Mouse (Mus musculus) hindbrain, embryonic 10.5 days (tissue): ENCODE data around the gene Nrxn2. TPM values are rescaled to one million over a fixed set of nuclear protein-coding genes. Genes with fewer than 3 reads are reported as not detected.

Experiments used
- DNase-seq: peaks from one replicate; pipeline ENCODE4 v3.0.0-alpha.2; 2017; ENCODE audit warnings: low spot score
- H3K27ac ChIP-seq: fragments of 300-500 bp; sonication (generic); 2 replicates; pipeline ENCODE4 v1.5.1; 2016; ENCODE audit warnings: mild to moderate bottlenecking, moderate library complexity
- H3K27me3 ChIP-seq: fragments of 300-500 bp; sonication (generic); 2 replicates; pipeline ENCODE4 v1.6.1; 2016; ENCODE audit warnings: mild to moderate bottlenecking; ENCODE audit not compliant: poor library complexity, insufficient read depth, severe bottlenecking
- H3K36me3 ChIP-seq: fragments of 300-500 bp; sonication (generic); 2 replicates; pipeline ENCODE4 v1.6.1; 2016; ENCODE audit warnings: mild to moderate bottlenecking, moderate library complexity
- H3K4me1 ChIP-seq: fragments of 300-500 bp; sonication (generic); replicated peaks from 2 replicates; pipeline ENCODE4 v1.6.1; 2016; ENCODE audit warnings: mild to moderate bottlenecking
- H3K4me3 ChIP-seq: fragments of 300-500 bp; sonication (generic); 2 replicates; pipeline ENCODE4 v1.5.1; 2016; ENCODE audit warnings: mild to moderate bottlenecking, moderate library complexity
- H3K9me3 ChIP-seq: fragments of 300-500 bp; sonication (generic); 2 replicates; pipeline ENCODE4 v1.6.1; 2016; ENCODE audit warnings: mild to moderate bottlenecking, moderate library complexity
- WGBS: fragments of 180-500 bp; shearing (Covaris S2); methylation state at CpG from one replicate; pipeline ENCODE4 v1.1.7; 2016; 5-methylcytosine and 5-hydroxymethylcytosine counted together
- polyA plus RNA-seq: library from polyadenylated mRNA; unstranded; fragments of >200 nt; fragmentation: Nextera tagmentation; extraction: Ambion mirVana; gene quantifications from 2 replicates; pipeline ENCODE4 v1.2.1, GENCODE M21; 2016

Nrxn2 gene
- polyA plus RNA-seq, 1 experiment from 2014 or later: 13.2 TPM

DNA sequence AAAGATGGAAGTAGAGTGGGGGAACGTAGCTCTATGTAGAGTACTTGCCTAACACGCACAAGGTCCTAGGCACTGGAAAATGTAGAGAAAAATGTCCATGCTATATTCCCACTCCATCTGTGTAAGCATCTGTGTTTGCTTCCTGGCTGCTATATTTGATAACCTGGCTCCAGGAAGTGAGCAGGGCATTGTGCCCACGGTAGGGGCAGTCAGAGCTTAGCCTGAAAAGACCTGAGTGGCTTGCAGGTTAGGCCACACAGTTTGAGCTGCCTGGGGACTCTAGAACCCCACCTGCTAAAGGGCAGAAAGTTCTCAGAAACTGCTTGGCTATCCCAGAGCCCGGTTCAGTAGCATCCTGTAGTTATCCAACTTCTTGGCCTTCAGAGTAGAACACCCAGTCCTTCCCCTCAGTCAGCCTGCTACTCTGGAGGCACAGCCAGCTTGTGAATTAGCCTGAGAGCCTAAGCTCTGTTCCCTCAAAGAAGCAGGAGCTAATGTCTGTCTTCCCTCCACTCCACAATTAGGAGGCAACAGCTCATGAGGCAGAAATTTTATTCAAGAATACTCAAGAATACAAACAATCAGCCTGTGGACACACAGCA lies 36.1 kb upstream of the Nrxn2 start:
- H3K27ac ChIP-seq: no peak overlapping the region
- H3K4me1 ChIP-seq: peaks cover 44% of the 10 kb centered on the region
- H3K9me3 ChIP-seq: no peaks in the 10 kb centered on the region
- no peak for DNase-seq
- 0 out of 2 replicates have a peak, but pooled peaks cover 9% of the 10 kb centered on the region for H3K27me3 ChIP-seq
- peaks cover 36% of the 10 kb centered on the region for H3K36me3 ChIP-seq
- H3K4me3 ChIP-seq: no peak overlapping the region
- WGBS: 85% methylated on average over 4 of the region's 4 CpGs

DNA sequence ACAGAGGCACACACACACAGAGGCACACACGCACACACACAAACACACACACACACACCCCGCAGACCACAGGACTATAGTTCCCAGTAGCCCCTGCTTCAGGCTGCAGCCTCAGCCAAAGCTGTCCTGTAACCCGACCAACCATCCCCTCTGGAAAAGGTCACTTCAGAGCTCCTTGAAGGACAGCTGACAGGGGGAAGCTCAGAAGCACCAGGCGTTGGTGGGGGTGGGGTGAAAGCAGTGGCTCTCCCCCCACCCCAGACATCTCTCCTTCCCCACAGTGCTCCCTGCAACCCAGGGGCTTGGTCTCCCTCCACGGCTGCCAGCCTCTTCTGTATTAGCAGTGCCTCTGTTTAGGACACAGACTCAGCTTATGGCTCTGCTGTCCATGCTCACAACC lies 35.1 kb upstream of the Nrxn2 start:
- H3K27ac ChIP-seq: peak overlapping the region; percentile 72
- no peak overlapping the region for H3K4me3 ChIP-seq

DNA sequence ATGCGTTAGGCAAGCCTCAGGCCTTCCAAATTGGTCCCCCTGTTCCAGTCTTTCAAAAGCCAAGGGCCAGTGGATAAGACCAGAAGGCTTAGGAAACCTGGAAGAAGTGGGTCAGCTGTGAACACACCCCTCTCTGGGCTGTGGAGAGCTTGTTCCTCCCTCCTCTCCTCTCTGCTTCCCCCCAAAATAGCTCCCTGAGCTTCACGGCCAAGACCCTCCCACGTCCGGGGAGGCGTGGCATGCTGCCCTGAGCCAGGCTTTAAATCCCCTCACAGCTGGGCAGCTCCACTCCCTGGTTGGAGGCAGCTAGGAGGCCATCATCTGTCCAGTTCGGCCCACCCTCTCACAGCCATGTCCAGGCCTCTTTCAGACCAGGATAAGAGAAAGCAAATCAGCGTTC lies 34.4 kb upstream of the Nrxn2 start, which contains the start of gene Pygm:
Gene Pygm (plus strand): TSS at position 272 of the 400 bp plus-strand sequence.
- 22% methylated on average over 7 of the region's 7 CpGs for WGBS
- DNase-seq: no peak

More for the DNA sequence above, 35.1 kb upstream of the Nrxn2 start:
- WGBS: 43% methylated on average over 5 of the region's 5 CpGs
- H3K4me1 ChIP-seq: peaks cover 41% of the 10 kb centered on the region
- no peak for DNase-seq
- H3K27me3 ChIP-seq: peaks cover 19% of the 10 kb centered on the region; the same call in 1 of the 2 replicates
- no peaks in the 10 kb centered on the region for H3K9me3 ChIP-seq
- H3K36me3 ChIP-seq: peaks cover 25% of the 10 kb centered on the region

DNA sequence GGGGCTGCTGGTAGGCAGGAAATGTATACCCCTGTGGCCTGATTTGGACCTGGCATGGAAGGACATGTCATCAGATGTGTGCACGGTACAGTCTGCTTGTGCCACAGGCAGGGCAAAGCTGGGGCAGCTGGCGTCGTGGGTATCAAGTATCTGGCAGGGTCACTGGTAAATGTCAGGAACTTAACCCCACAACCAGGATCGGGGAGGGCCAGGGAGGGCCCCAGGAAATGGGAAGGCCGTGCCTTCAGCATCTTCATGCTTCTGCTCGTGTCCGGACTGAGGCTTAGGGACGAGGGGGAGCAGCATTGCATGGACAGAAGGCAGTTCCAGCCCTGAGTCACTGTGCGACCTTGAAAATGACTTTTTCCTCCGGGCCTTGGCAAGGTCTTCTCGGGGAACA lies 33.6 kb upstream of the Nrxn2 start:
- Histone ChIP-seq H3K4me1 (peaks cover 52% of the 10 kb centered on the region), H3K27me3 (peaks cover 33% of the 10 kb centered on the region; the same call in 1 of the 2 replicates), H3K27ac (no peak overlapping the region), H3K36me3 (peaks cover 11% of the 10 kb centered on the region; the same call in 1 of the 2 replicates), H3K9me3 (no peaks in the 10 kb centered on the region), H3K4me3 (no peak overlapping the region)
- WGBS: 82% methylated on average over 11 of the region's 11 CpGs
- no peak for DNase-seq

More for the DNA sequence above, 34.4 kb upstream of the Nrxn2 start, which contains the start of gene Pygm:
- peaks cover 44% of the 10 kb centered on the region for H3K4me1 ChIP-seq
- H3K27me3 ChIP-seq: peaks cover 26% of the 10 kb centered on the region; the same call in 1 of the 2 replicates
- peaks cover 19% of the 10 kb centered on the region for H3K36me3 ChIP-seq
- H3K9me3 ChIP-seq: no peaks in the 10 kb centered on the region
- H3K4me3 ChIP-seq: no peak within 1 kb of the TSS
- H3K27ac ChIP-seq: peak within 1 kb of the TSS; percentile 72

DNA sequence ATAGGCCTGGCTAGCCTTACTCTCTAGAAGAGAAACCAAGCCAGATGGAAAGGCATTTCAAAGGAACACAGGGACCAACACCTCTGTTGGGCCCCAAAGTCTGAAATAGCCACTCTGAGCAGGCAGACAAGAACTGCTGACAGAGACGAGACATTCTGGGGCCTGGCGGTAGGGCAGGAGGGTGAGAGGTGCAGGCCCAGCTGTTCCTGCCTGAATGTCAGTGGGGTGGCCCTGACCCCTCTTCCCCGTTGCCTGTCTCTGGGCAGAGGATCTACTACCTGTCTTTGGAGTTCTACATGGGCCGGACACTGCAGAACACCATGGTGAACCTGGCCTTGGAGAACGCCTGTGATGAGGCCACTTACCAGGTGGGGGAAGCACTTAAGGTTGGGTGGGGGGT lies 33.1 kb upstream of the Nrxn2 start:
- WGBS: 80% methylated on average over 5 of the region's 5 CpGs
- H3K4me1 ChIP-seq: peaks cover 57% of the 10 kb centered on the region
- no peaks in the 10 kb centered on the region for H3K9me3 ChIP-seq
- H3K4me3 ChIP-seq: no peak overlapping the region
- H3K27me3 ChIP-seq: peaks cover 33% of the 10 kb centered on the region; the same call in 1 of the 2 replicates
- no peak overlapping the region for H3K27ac ChIP-seq
- DNase-seq: no peak
- H3K36me3 ChIP-seq: peaks cover 9% of the 10 kb centered on the region; the same call in 1 of the 2 replicates

DNA sequence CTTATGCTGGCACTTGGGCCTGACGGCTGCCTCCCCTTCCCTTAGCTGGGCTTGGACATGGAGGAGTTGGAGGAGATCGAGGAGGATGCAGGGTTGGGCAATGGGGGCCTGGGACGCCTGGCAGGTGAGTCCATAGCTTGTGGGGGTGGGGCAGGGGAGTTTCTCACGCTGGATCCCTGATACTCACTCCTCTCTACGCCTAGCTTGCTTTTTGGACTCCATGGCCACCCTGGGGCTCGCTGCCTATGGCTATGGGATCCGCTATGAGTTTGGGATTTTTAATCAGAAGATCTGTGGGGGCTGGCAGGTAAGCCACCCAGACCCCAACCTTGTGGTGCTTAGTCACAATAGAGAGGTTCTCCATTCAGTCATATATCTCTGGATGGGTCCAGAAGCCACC lies 32.7 kb upstream of the Nrxn2 start:
- Histone ChIP-seq H3K27me3 (peaks cover 33% of the 10 kb centered on the region; the same call in 1 of the 2 replicates), H3K27ac (0 out of 2 replicates have a peak overlapping the region, but pooled peaks have one; percentile 16), H3K4me1 (peaks cover 60% of the 10 kb centered on the region), H3K9me3 (no peaks in the 10 kb centered on the region), H3K36me3 (peaks cover 5% of the 10 kb centered on the region; the same call in 1 of the 2 replicates), H3K4me3 (no peak overlapping the region)
- no peak for DNase-seq
- WGBS: 82% methylated on average over 7 of the region's 7 CpGs

DNA sequence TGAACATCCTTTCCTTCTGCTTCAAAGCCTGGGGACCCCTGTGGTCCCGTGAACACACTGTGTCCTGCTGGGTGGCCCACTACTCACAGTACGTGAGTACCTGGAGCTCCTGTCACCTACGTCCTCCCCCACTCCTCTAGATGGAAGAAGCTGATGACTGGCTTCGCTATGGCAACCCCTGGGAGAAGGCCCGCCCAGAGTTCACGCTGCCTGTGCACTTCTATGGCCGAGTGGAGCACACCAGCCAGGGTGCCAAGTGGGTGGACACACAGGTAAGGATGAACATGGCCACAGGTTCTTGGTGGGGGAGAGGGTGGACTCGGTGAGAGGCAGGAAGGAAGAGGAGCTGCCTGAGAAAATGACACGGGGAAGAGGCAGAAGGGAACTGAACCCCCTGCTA lies 32.3 kb upstream of the Nrxn2 start:
- Histone ChIP-seq H3K27me3 (peaks cover 33% of the 10 kb centered on the region; the same call in 1 of the 2 replicates), H3K4me1 (peaks cover 60% of the 10 kb centered on the region), H3K27ac (0 out of 2 replicates have a peak overlapping the region, but pooled peaks have one; percentile 16), H3K4me3 (no peak overlapping the region), H3K36me3 (0 out of 2 replicates have a peak, but pooled peaks cover under 1% of the 10 kb centered on the region), H3K9me3 (no peaks in the 10 kb centered on the region)
- WGBS: 64% methylated on average over 9 of the region's 9 CpGs
- DNase-seq: no peak

DNA sequence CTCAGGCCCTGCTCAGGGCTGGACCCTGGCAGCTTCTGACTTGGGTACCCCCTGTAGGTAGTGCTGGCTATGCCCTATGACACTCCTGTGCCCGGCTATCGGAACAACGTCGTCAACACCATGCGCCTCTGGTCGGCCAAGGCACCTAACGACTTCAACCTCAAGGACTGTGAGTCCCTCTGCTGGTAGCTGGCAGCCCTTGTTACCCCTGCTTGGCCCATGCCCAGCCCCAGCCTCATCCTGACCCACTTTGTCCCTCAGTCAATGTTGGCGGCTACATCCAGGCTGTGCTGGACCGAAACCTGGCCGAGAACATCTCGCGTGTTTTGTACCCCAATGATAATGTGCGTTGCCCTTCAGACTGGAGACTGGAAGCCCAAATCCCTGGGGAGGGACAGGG lies 30.5 kb upstream of the Nrxn2 start:
- WGBS: 88% methylated on average over 13 of the region's 13 CpGs

DNA sequence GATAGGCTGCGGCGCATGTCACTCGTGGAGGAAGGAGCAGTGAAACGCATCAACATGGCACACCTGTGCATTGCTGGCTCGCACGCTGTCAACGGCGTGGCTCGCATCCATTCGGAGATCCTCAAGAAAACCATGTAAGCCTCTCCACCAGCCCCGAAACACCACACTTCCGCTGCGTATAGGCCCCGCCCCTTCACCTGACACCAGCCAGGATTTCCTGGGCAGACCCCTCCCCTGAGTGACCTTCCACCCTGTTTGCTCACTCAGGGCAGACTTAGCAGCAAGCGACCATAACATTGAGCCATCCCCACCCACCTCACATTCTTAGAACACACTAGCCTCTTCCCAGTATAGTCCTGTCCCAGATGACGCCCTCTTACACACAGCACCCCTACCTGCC lies 28.7 kb upstream of the Nrxn2 start:
- Histone ChIP-seq H3K4me1 (peaks cover 39% of the 10 kb centered on the region), H3K27me3 (peaks cover 33% of the 10 kb centered on the region; the same call in 1 of the 2 replicates), H3K9me3 (no peaks in the 10 kb centered on the region), H3K36me3 (peaks cover 5% of the 10 kb centered on the region; the same call in 1 of the 2 replicates), H3K4me3 (peak overlapping the region; percentile 46), H3K27ac (no peak overlapping the region)
- DNase-seq: no peak
- 4% methylated on average over 16 of the region's 16 CpGs for WGBS

More for the DNA sequence above, 30.5 kb upstream of the Nrxn2 start:
- peaks cover 5% of the 10 kb centered on the region; the same call in 1 of the 2 replicates for H3K36me3 ChIP-seq
- no peaks in the 10 kb centered on the region for H3K9me3 ChIP-seq
- no peak overlapping the region for H3K27ac ChIP-seq
- H3K4me3 ChIP-seq: no peak overlapping the region
- no peak for DNase-seq
- H3K27me3 ChIP-seq: peaks cover 33% of the 10 kb centered on the region; the same call in 1 of the 2 replicates
- peaks cover 56% of the 10 kb centered on the region for H3K4me1 ChIP-seq

DNA sequence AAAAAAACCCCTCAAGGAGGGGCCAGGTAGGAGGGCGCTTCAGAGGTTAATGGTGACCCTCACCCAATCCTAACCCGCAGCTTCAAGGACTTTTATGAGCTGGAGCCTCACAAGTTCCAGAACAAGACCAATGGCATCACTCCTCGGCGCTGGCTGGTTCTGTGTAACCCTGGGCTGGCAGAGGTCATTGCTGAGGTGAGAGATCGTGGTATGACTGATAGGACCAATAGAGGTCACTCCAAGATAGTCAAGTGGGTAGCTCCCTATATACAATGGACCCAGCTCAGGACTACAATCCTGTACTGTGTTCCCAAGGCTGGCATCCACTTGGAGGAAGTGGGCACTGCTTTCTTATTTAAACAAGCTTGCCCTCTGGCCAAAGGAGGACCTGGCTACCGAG lies 28.3 kb upstream of the Nrxn2 start:
- Histone ChIP-seq H3K27ac (no peak overlapping the region), H3K36me3 (peaks cover 5% of the 10 kb centered on the region; the same call in 1 of the 2 replicates), H3K27me3 (peaks cover 33% of the 10 kb centered on the region; the same call in 1 of the 2 replicates), H3K4me1 (peaks cover 34% of the 10 kb centered on the region), H3K9me3 (no peaks in the 10 kb centered on the region), H3K4me3 (no peak overlapping the region)
- WGBS: 62% methylated on average over 6 of the region's 6 CpGs
- no peak for DNase-seq

DNA sequence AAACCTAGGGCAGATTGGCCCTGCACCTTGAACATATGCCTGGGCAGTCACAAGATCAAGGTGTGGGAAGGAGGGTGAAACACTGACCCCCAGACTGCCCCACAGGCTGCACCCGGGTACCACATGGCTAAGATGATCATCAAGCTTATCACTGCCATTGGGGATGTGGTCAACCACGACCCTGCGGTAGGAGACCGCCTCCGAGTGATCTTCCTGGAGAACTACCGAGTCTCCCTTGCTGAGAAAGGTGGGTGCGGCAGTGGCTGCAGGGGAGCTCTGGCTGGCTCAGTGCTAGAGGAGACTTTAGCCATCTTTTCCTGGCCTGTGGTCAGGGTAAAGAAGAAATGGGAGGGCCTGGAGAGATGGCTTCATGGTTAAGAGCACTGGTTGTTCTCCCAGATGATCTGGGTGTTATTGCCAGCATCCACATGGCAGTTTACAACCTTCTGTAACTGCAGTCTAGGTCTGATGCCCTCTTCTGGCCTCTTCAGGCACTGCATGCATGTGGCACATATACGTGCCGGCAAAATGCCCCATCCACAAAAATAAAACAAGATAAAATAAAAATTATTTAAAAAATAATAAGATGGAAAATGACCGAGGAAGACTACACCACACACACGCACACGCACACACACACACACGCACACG lies 25.7 kb upstream of the Nrxn2 start:
- Histone ChIP-seq H3K27me3 (peaks cover 37% of the 10 kb centered on the region), H3K27ac (no peak overlapping the region), H3K36me3 (peaks cover 5% of the 10 kb centered on the region; the same call in 1 of the 2 replicates), H3K4me1 (peaks cover 21% of the 10 kb centered on the region), H3K4me3 (no peak overlapping the region), H3K9me3 (no peaks in the 10 kb centered on the region)
- WGBS: 94% methylated on average over 14 of the region's 14 CpGs
- DNase-seq: no peak

DNA sequence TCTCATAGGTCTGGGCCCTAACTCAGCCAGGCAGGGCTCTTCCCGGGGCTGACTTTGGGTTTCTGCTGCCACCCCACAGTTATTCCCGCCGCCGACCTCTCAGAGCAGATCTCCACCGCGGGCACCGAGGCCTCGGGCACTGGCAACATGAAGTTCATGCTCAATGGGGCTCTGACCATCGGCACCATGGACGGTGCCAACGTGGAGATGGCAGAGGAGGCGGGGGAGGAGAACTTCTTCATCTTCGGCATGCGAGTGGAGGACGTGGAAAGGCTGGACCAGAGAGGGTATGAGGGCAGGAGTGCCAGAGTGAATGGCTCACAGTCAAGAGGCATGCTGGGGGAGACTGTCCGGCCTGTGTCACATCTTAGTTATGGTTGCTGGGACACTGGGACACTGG lies 24.9 kb upstream of the Nrxn2 start:
- 90% methylated on average over 16 of the region's 16 CpGs for WGBS
- H3K9me3 ChIP-seq: no peaks in the 10 kb centered on the region
- DNase-seq: no peak

DNA sequence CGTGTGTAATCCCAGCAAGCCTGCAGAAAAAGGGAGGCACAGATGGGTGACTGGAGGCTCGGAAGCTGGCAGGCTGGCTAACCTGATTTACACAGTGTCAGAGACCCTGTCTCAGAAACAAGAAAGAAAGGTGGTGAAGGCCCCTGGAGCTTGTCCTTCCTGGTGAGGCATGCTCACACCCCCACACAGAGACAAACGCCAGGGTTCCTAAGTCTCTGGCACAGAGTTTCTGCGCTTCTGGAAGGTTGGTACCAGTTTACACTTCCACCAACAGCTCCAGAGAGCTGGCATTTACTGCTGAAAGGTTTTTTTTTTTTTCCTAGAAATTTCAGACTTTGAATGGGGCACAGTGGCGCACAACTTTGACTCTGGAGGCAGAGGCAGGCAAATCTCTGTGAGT lies 22.3 kb upstream of the Nrxn2 start:
- no peak overlapping the region for H3K27ac ChIP-seq
- no peaks in the 10 kb centered on the region for H3K9me3 ChIP-seq
- peaks cover 5% of the 10 kb centered on the region; the same call in 1 of the 2 replicates for H3K36me3 ChIP-seq
- 90% methylated on average over 5 of the region's 5 CpGs for WGBS
- peaks cover 50% of the 10 kb centered on the region for H3K27me3 ChIP-seq
- DNase-seq: no peak
- no peak overlapping the region for H3K4me3 ChIP-seq
- H3K4me1 ChIP-seq: peaks cover 36% of the 10 kb centered on the region

More for the DNA sequence above, 24.9 kb upstream of the Nrxn2 start:
- Histone ChIP-seq H3K36me3 (peaks cover 5% of the 10 kb centered on the region; the same call in 1 of the 2 replicates), H3K4me3 (no peak overlapping the region), H3K27me3 (peaks cover 37% of the 10 kb centered on the region), H3K4me1 (peaks cover 29% of the 10 kb centered on the region), H3K27ac (no peak overlapping the region)
